Mouse (Mus musculus) megakaryocyte, embryonic 14.5 days (primary cell): ENCODE measurements at regions not wholly inside any gene's neighbourhood (a gene's known extent, or its start where the extent isn't known, plus 50 kb on each side); places are given as distances from the start of the nearest gene placed in this dataset.

ENCODE experiments used
- H3K27me3 ChIP-seq: replicated peaks from 2 replicates; pipeline ENCODE3; 2012; ENCODE audit warnings: inconsistent platforms
- H3K36me3 ChIP-seq: replicated peaks from 2 replicates; pipeline ENCODE3; 2012; ENCODE audit warnings: low read length, inconsistent platforms, mixed read lengths
- H3K4me1 ChIP-seq: 2 replicates; pipeline ENCODE4 v1.6.1; 2012; ENCODE audit warnings: inconsistent platforms
- H3K4me3 ChIP-seq: replicated peaks from 2 replicates; pipeline ENCODE3; 2012; ENCODE audit warnings: moderate library complexity, mild to moderate bottlenecking, inconsistent platforms
- H3K9me3 ChIP-seq: 2 replicates; pipeline ENCODE4 v1.6.1; 2012; ENCODE audit warnings: inconsistent platforms
- FLI1 ChIP-seq: IDR thresholded peaks from 2 replicates; pipeline ENCODE4 v1.6.1; 2012; ENCODE audit warnings: low read length, inconsistent platforms, mixed read lengths
- GATA1 ChIP-seq: IDR thresholded peaks from 3 replicates; pipeline ENCODE4 v1.6.1; 2012; ENCODE audit warnings: mixed read lengths, low read length, inconsistent platforms, borderline replicate concordance

GRCm38 (mm10) chr4:71520751-71521150, 237.0 kb downstream of the Gm11232 start:
- TF ChIP-seq FLI1 (no peak), GATA1 (no peak)
- Histone ChIP-seq H3K9me3 (no peaks in the 10 kb centered on the region), H3K4me1 (no peaks in the 10 kb centered on the region), H3K36me3 (no peaks in the 10 kb centered on the region), H3K4me3 (no peak overlapping the region), H3K27me3 (no peaks in the 10 kb centered on the region)

GRCm38 (mm10) chr4:71517921-71518404, 239.8 kb downstream of the Gm11232 start:
- Histone ChIP-seq H3K36me3 (no peaks in the 10 kb centered on the region), H3K9me3 (no peaks in the 10 kb centered on the region), H3K4me1 (no peaks in the 10 kb centered on the region), H3K4me3 (no peak overlapping the region), H3K27me3 (no peaks in the 10 kb centered on the region)
- TF ChIP-seq GATA1 (no peak), FLI1 (no peak)

GRCm38 (mm10) chr4:71506911-71507310, 250.9 kb downstream of the Gm11232 start:
- H3K4me3 ChIP-seq, result no peak overlapping the region
- H3K9me3 ChIP-seq, result no peaks in the 10 kb centered on the region
- no peak for TF ChIP-seq FLI1
- no peak for TF ChIP-seq GATA1
- H3K36me3 ChIP-seq, result no peaks in the 10 kb centered on the region
- no peaks in the 10 kb centered on the region for H3K27me3 ChIP-seq
- H3K4me1 ChIP-seq, result no peaks in the 10 kb centered on the region

- Histone ChIP-seq H3K27me3 (no peaks in the 10 kb centered on the region), H3K4me1 (no peaks in the 10 kb centered on the region), H3K9me3 (no peaks in the 10 kb centered on the region)
Observed at GRCm38 (mm10) chr4:71489788-71490187, 268.0 kb downstream of the Gm11232 start.

GRCm38 (mm10) chr4:71488663-71489161, 269.1 kb downstream of the Gm11232 start:
- no peaks in the 10 kb centered on the region for H3K4me1 ChIP-seq
- H3K4me3 ChIP-seq, result no peak overlapping the region
- no peaks in the 10 kb centered on the region for H3K36me3 ChIP-seq
- TF ChIP-seq FLI1 (no peak), GATA1 (no peak)
- no peaks in the 10 kb centered on the region for H3K27me3 ChIP-seq
- H3K9me3 ChIP-seq, result no peaks in the 10 kb centered on the region

More at GRCm38 (mm10) chr4:71489788-71490187, 268.0 kb downstream of the Gm11232 start:
- Histone ChIP-seq H3K4me3 (no peak overlapping the region), H3K36me3 (no peaks in the 10 kb centered on the region)
- TF ChIP-seq GATA1 (no peak), FLI1 (no peak)

GRCm38 (mm10) chr4:71488059-71488458, 269.7 kb downstream of the Gm11232 start:
- no peaks in the 10 kb centered on the region for H3K9me3 ChIP-seq
- no peaks in the 10 kb centered on the region for H3K27me3 ChIP-seq
- TF ChIP-seq GATA1, result no peak
- TF ChIP-seq FLI1, result no peak
- H3K4me1 ChIP-seq, result no peaks in the 10 kb centered on the region
- no peak overlapping the region for H3K4me3 ChIP-seq
- H3K36me3 ChIP-seq, result no peaks in the 10 kb centered on the region

GRCm38 (mm10) chr4:71480960-71481359, 276.8 kb downstream of the Gm11232 start:
- Histone ChIP-seq H3K27me3 (no peaks in the 10 kb centered on the region), H3K4me1 (no peaks in the 10 kb centered on the region), H3K4me3 (no peak overlapping the region), H3K36me3 (no peaks in the 10 kb centered on the region), H3K9me3 (no peaks in the 10 kb centered on the region)
- TF ChIP-seq GATA1, result no peak
- no peak for TF ChIP-seq FLI1

- no peaks in the 10 kb centered on the region for H3K36me3 ChIP-seq
- no peak overlapping the region for H3K4me3 ChIP-seq
- no peaks in the 10 kb centered on the region for H3K9me3 ChIP-seq
- no peak for TF ChIP-seq FLI1
- no peak for TF ChIP-seq GATA1
- H3K4me1 ChIP-seq, result no peaks in the 10 kb centered on the region
- H3K27me3 ChIP-seq, result no peaks in the 10 kb centered on the region
Observed at GRCm38 (mm10) chr4:71470580-71470979, 287.2 kb downstream of the Gm11232 start.

- Histone ChIP-seq H3K9me3 (peaks cover 11% of the 10 kb centered on the region), H3K4me3 (no peak overlapping the region), H3K36me3 (no peaks in the 10 kb centered on the region), H3K4me1 (no peaks in the 10 kb centered on the region), H3K27me3 (no peaks in the 10 kb centered on the region)
- TF ChIP-seq GATA1 (no peak), FLI1 (no peak)
Observed at GRCm38 (mm10) chr4:71454811-71455210, 303.0 kb downstream of the Gm11232 start.

- Histone ChIP-seq H3K36me3 (no peaks in the 10 kb centered on the region), H3K4me1 (no peaks in the 10 kb centered on the region), H3K4me3 (no peak overlapping the region), H3K9me3 (peaks cover 11% of the 10 kb centered on the region), H3K27me3 (no peaks in the 10 kb centered on the region)
- TF ChIP-seq GATA1 (no peak), FLI1 (no peak)
Observed at GRCm38 (mm10) chr4:71453499-71453898, 304.3 kb downstream of the Gm11232 start.

GRCm38 (mm10) chr4:71446461-71446860, 311.3 kb downstream of the Gm11232 start:
- TF ChIP-seq GATA1 (no peak), FLI1 (no peak)
- H3K36me3 ChIP-seq, result no peaks in the 10 kb centered on the region
- H3K4me1 ChIP-seq, result no peaks in the 10 kb centered on the region
- no peak overlapping the region for H3K4me3 ChIP-seq
- 0 out of 2 replicates have a peak, but pooled peaks cover 3% of the 10 kb centered on the region for H3K9me3 ChIP-seq
- H3K27me3 ChIP-seq, result no peaks in the 10 kb centered on the region
